Mouse (Mus musculus) stomach, embryonic 15.5 days (tissue): ENCODE data around the gene Apbb1ip. TPM values are rescaled to one million over a fixed set of nuclear protein-coding genes. Genes with fewer than 3 reads are reported as not detected.

Source experiments
- ATAC-seq: fragments of 200-750 bp; cut with Nextera tagmentation; 2 replicates; pipeline ENCODE4 v1.8.0; 2017; ENCODE audit warnings: low read depth, moderate number of reproducible peaks, moderate TSS enrichment; ENCODE audit not compliant: insufficient read depth, low FRiP score
- H3K27ac ChIP-seq: fragments of 300-500 bp; sonication (generic); 2 replicates; pipeline ENCODE4 v1.5.1; 2015; ENCODE audit warnings: mild to moderate bottlenecking, inconsistent platforms
- H3K27me3 ChIP-seq: fragments of 300-500 bp; sonication (generic); replicated peaks from 2 replicates; pipeline ENCODE4 v1.6.1; 2015; ENCODE audit warnings: inconsistent platforms
- H3K36me3 ChIP-seq: fragments of 300-500 bp; sonication (generic); 2 replicates; pipeline ENCODE4 v1.6.1; 2015; ENCODE audit warnings: inconsistent platforms
- H3K4me1 ChIP-seq: fragments of 300-500 bp; sonication (generic); 2 replicates; pipeline ENCODE4 v1.6.1; 2015; ENCODE audit warnings: inconsistent platforms
- H3K4me2 ChIP-seq: fragments of 300-500 bp; sonication (generic); 2 replicates; pipeline ENCODE4 v1.6.1; 2015; ENCODE audit warnings: mild to moderate bottlenecking, inconsistent platforms
- H3K4me3 ChIP-seq: fragments of 300-500 bp; sonication (generic); replicated peaks from 2 replicates; pipeline ENCODE4 v1.5.1; 2015; ENCODE audit warnings: inconsistent platforms
- H3K9ac ChIP-seq: fragments of 300-500 bp; sonication (generic); 2 replicates; pipeline ENCODE4 v1.6.1; 2015; ENCODE audit warnings: inconsistent platforms
- H3K9me3 ChIP-seq: fragments of 300-500 bp; sonication (generic); 2 replicates; pipeline ENCODE4 v1.6.1; 2016; ENCODE audit warnings: inconsistent platforms
- WGBS: fragments of 180-500 bp; shearing (Covaris S2); methylation state at CpG from one replicate; pipeline ENCODE4 v1.1.7; 2015; 5-methylcytosine and 5-hydroxymethylcytosine counted together
- polyA plus RNA-seq: library from polyadenylated mRNA; unstranded; fragments of >200 nt; fragmentation: Nextera tagmentation; extraction: Ambion mirVana; gene quantifications from 2 replicates; pipeline ENCODE4 v1.2.1, GENCODE M21; 2015

Gene Apbb1ip
- polyA plus RNA-seq, 1 experiment from 2014 or later, result 4.2 TPM

- Histone ChIP-seq H3K9ac (no peak overlapping the region), H3K27me3 (no peaks in the 10 kb centered on the region), H3K4me2 (no peak overlapping the region), H3K9me3 (no peaks in the 10 kb centered on the region), H3K27ac (no peak overlapping the region), H3K4me3 (no peak overlapping the region), H3K4me1 (no peaks in the 10 kb centered on the region), H3K36me3 (no peaks in the 10 kb centered on the region)
- no peak for ATAC-seq
Observed at GRCm38 (mm10) chr2:22796487-22796886, 22.6 kb downstream of the Apbb1ip start.

GRCm38 (mm10) chr2:22799430-22800041 is 25.6 kb downstream of the Apbb1ip start:
- Histone ChIP-seq H3K27me3 (no peaks in the 10 kb centered on the region), H3K4me2 (no peak overlapping the region), H3K4me3 (no peak overlapping the region), H3K9me3 (no peaks in the 10 kb centered on the region), H3K9ac (no peak overlapping the region), H3K4me1 (no peaks in the 10 kb centered on the region), H3K36me3 (no peaks in the 10 kb centered on the region), H3K27ac (no peak overlapping the region)
- no peak for ATAC-seq
- 81% methylated on average over 2 of the region's 2 CpGs for WGBS

GRCm38 (mm10) chr2:22805589-22805988 is 31.7 kb downstream of the Apbb1ip start:
- ATAC-seq, result no peak
- no peak overlapping the region for H3K27ac ChIP-seq
- H3K4me3 ChIP-seq, result no peak overlapping the region
- no peaks in the 10 kb centered on the region for H3K9me3 ChIP-seq
- no peaks in the 10 kb centered on the region for H3K27me3 ChIP-seq
- H3K36me3 ChIP-seq, result no peaks in the 10 kb centered on the region
- WGBS, result 80% methylated on average over 2 of the region's 2 CpGs
- H3K9ac ChIP-seq, result no peak overlapping the region
- H3K4me2 ChIP-seq, result no peak overlapping the region
- H3K4me1 ChIP-seq, result no peaks in the 10 kb centered on the region

GRCm38 (mm10) chr2:22806576-22806975 is 32.7 kb downstream of the Apbb1ip start:
- Histone ChIP-seq H3K4me1 (no peaks in the 10 kb centered on the region), H3K27ac (no peak overlapping the region), H3K4me2 (no peak overlapping the region), H3K27me3 (no peaks in the 10 kb centered on the region), H3K9me3 (no peaks in the 10 kb centered on the region), H3K36me3 (no peaks in the 10 kb centered on the region), H3K9ac (no peak overlapping the region), H3K4me3 (no peak overlapping the region)
- ATAC-seq, result no peak
- WGBS, result 80% methylated on average over 1 of the region's 1 CpGs

GRCm38 (mm10) chr2:22807312-22807711 is 33.4 kb downstream of the Apbb1ip start:
- Histone ChIP-seq H3K4me1 (no peaks in the 10 kb centered on the region), H3K36me3 (no peaks in the 10 kb centered on the region), H3K27me3 (no peaks in the 10 kb centered on the region), H3K9ac (no peak overlapping the region), H3K9me3 (no peaks in the 10 kb centered on the region), H3K4me3 (no peak overlapping the region), H3K4me2 (no peak overlapping the region), H3K27ac (no peak overlapping the region)
- WGBS, result 35% methylated on average over 1 of the region's 1 CpGs
- ATAC-seq, result no peak

- H3K4me3 ChIP-seq, result no peak overlapping the region
- H3K27ac ChIP-seq, result no peak overlapping the region
- H3K9ac ChIP-seq, result no peak overlapping the region
- H3K27me3 ChIP-seq, result no peaks in the 10 kb centered on the region
- no peak for ATAC-seq
- 83% methylated on average over 4 of the region's 4 CpGs for WGBS
- no peaks in the 10 kb centered on the region for H3K4me1 ChIP-seq
- H3K9me3 ChIP-seq, result no peaks in the 10 kb centered on the region
- no peaks in the 10 kb centered on the region for H3K36me3 ChIP-seq
- H3K4me2 ChIP-seq, result no peak overlapping the region
Observed at GRCm38 (mm10) chr2:22810851-22811250, 37.0 kb downstream of the Apbb1ip start.

- no peak overlapping the region for H3K4me3 ChIP-seq
- no peaks in the 10 kb centered on the region for H3K36me3 ChIP-seq
- no peaks in the 10 kb centered on the region for H3K27me3 ChIP-seq
- ATAC-seq, result no peak
- H3K4me2 ChIP-seq, result no peak overlapping the region
- no peaks in the 10 kb centered on the region for H3K4me1 ChIP-seq
- no peak overlapping the region for H3K27ac ChIP-seq
- H3K9me3 ChIP-seq, result no peaks in the 10 kb centered on the region
- no peak overlapping the region for H3K9ac ChIP-seq
- 69% methylated on average over 8 of the region's 8 CpGs for WGBS
Observed at GRCm38 (mm10) chr2:22811466-22811865, 37.6 kb downstream of the Apbb1ip start.

GRCm38 (mm10) chr2:22813921-22814320 is 40.0 kb downstream of the Apbb1ip start:
- H3K9ac ChIP-seq, result no peak overlapping the region
- H3K27ac ChIP-seq, result no peak overlapping the region
- 54% methylated on average over 5 of the region's 5 CpGs for WGBS
- no peaks in the 10 kb centered on the region for H3K9me3 ChIP-seq
- no peak overlapping the region for H3K4me2 ChIP-seq
- no peaks in the 10 kb centered on the region for H3K27me3 ChIP-seq
- H3K36me3 ChIP-seq, result no peaks in the 10 kb centered on the region
- no peak for ATAC-seq
- H3K4me3 ChIP-seq, result no peak overlapping the region
- H3K4me1 ChIP-seq, result no peaks in the 10 kb centered on the region

- H3K27ac ChIP-seq, result no peak overlapping the region
- no peaks in the 10 kb centered on the region for H3K4me1 ChIP-seq
- no peaks in the 10 kb centered on the region for H3K27me3 ChIP-seq
- no peaks in the 10 kb centered on the region for H3K36me3 ChIP-seq
- no peaks in the 10 kb centered on the region for H3K9me3 ChIP-seq
- 87% methylated on average over 2 of the region's 2 CpGs for WGBS
- no peak overlapping the region for H3K4me3 ChIP-seq
- ATAC-seq, result no peak
- no peak overlapping the region for H3K4me2 ChIP-seq
- H3K9ac ChIP-seq, result no peak overlapping the region
Observed at GRCm38 (mm10) chr2:22815674-22816073, 41.8 kb downstream of the Apbb1ip start.

GRCm38 (mm10) chr2:22816231-22816630 is 42.3 kb downstream of the Apbb1ip start:
- Histone ChIP-seq H3K4me3 (no peak overlapping the region), H3K4me2 (no peak overlapping the region), H3K4me1 (no peaks in the 10 kb centered on the region), H3K27me3 (no peaks in the 10 kb centered on the region), H3K36me3 (no peaks in the 10 kb centered on the region), H3K27ac (no peak overlapping the region), H3K9me3 (no peaks in the 10 kb centered on the region), H3K9ac (no peak overlapping the region)
- WGBS, result 49% methylated on average over 1 of the region's 1 CpGs
- no peak for ATAC-seq

GRCm38 (mm10) chr2:22822293-22822692 is 48.4 kb downstream of the Apbb1ip start:
- H3K27me3 ChIP-seq, result no peaks in the 10 kb centered on the region
- H3K27ac ChIP-seq, result no peak overlapping the region
- no peak overlapping the region for H3K4me3 ChIP-seq
- no peaks in the 10 kb centered on the region for H3K4me1 ChIP-seq
- no peaks in the 10 kb centered on the region for H3K36me3 ChIP-seq
- no peak overlapping the region for H3K4me2 ChIP-seq
- no peak overlapping the region for H3K9ac ChIP-seq
- no peaks in the 10 kb centered on the region for H3K9me3 ChIP-seq
- ATAC-seq, result no peak
- WGBS, result 66% methylated on average over 2 of the region's 2 CpGs

GRCm38 (mm10) chr2:22845514-22845913 is 71.6 kb downstream of the Apbb1ip start:
- Histone ChIP-seq H3K27ac (no peak overlapping the region), H3K36me3 (no peaks in the 10 kb centered on the region), H3K4me1 (no peaks in the 10 kb centered on the region), H3K9ac (no peak overlapping the region), H3K9me3 (no peaks in the 10 kb centered on the region), H3K4me3 (no peak overlapping the region), H3K4me2 (no peak overlapping the region), H3K27me3 (no peaks in the 10 kb centered on the region)
- no peak for ATAC-seq
- WGBS, result 85% methylated on average over 4 of the region's 4 CpGs

GRCm38 (mm10) chr2:22851900-22852299 is 78.0 kb downstream of the Apbb1ip start:
- H3K9me3 ChIP-seq, result no peaks in the 10 kb centered on the region
- H3K27me3 ChIP-seq, result no peaks in the 10 kb centered on the region
- WGBS, result 63% methylated on average over 4 of the region's 4 CpGs
- H3K4me1 ChIP-seq, result no peaks in the 10 kb centered on the region
- H3K36me3 ChIP-seq, result no peaks in the 10 kb centered on the region
- no peak overlapping the region for H3K4me3 ChIP-seq
- H3K9ac ChIP-seq, result no peak overlapping the region
- no peak overlapping the region for H3K27ac ChIP-seq
- H3K4me2 ChIP-seq, result no peak overlapping the region
- no peak for ATAC-seq
